Mouse (Mus musculus): ENCODE results near the gene Akt1. TPM values are rescaled to one million over a fixed set of nuclear protein-coding genes. Genes with fewer than 3 reads are reported as not detected.

The Akt1 gene
- 100 to 1,000 TPM; 182 to 193 TPM for total RNA-seq (2021)
- long read RNA-seq, experiment 1, transcript Akt1-201 (14 exons, 2,690 nt): major isoform, 264 of 294 reads
- long read RNA-seq, experiment 1, partial matches to known transcripts: 14 of 294 reads
- long read RNA-seq, experiment 1, other reads (novel, unspliced or antisense): 16 of 294 reads
- long read RNA-seq, experiment 2, transcript Akt1-201 (14 exons, 2,690 nt): major isoform, 134 of 156 reads
- long read RNA-seq, experiment 2, partial matches to known transcripts: 9 of 156 reads
- long read RNA-seq, experiment 2, other reads (novel, unspliced or antisense): 13 of 156 reads

DNA sequence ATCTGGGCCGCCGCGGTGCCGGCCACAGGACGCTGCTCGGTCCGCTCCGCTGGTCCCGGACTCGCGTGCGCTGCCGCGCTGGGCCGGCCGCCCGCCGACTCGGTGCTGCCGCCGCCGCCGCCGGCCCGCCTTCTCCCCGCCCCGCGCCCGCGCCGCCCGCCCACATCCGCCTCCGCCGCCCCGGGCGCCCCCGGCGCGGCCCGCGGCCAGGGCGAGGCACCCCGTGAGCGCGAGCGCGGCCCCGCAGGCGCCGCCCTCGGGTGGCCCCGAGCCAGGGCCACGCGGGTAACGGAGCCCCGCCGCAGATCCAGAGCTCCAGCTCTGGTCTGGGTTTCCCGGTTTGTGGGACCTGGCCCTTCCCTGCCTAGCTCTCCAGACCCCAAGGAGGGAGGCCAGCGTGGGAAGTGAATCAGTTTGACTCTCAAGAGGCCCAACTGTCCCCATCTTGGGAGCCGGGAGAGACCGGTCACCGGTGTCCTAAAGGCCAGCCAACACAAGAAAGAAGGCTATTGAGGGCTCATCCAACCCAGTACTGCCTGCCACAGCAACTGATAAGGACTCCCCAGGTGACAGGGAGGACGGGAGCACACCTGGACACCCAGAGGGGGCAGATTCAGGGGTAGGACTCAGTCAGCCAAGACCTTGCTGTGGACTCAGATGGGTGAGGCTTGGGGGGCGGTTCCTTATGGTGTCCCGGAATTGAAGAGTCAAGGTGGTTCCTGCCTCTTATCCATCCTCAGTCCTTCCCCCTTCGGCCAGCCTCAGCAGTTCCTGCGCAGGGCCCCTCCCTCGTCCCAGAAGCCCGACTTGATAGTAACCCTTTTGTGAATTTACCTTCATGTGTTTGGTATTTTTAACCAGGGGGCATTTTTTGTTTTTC, at the start of gene Akt1:
Gene Akt1 (minus strand): TSS at position 753 of the 880 bp plus-strand sequence.
- peak; percentile 82 to 86 for DNase-seq

GRCm38 (mm10) chr12:112724077-112724805, 49.6 kb upstream of the Akt1 start:
- DNase-seq: peak; percentile 63 to 81

DNA sequence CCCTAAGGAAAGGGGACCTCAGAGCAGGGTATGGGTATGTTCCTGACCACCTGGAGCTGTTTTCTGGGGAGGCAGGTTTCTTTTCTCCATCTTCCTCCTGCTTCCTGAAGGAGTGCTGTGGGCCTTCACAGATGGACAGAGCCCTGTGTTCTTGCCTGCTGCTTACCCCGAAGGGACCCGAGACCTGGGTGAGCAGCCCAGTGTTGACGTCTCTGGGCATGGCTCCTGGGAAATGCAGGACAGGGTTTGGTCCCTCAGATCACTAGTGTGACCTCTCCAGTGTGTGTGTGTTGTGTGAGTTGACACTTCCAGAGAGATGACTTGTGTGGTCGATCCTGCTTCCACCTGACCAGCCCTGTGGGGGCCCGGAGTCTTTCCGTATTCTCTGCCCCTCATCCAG, 48.8 kb upstream of the Akt1 start:
- no peak for DNase-seq

GRCm38 (mm10) chr12:112723028-112723330, 48.3 kb upstream of the Akt1 start:
- DNase-seq: no peak

DNA sequence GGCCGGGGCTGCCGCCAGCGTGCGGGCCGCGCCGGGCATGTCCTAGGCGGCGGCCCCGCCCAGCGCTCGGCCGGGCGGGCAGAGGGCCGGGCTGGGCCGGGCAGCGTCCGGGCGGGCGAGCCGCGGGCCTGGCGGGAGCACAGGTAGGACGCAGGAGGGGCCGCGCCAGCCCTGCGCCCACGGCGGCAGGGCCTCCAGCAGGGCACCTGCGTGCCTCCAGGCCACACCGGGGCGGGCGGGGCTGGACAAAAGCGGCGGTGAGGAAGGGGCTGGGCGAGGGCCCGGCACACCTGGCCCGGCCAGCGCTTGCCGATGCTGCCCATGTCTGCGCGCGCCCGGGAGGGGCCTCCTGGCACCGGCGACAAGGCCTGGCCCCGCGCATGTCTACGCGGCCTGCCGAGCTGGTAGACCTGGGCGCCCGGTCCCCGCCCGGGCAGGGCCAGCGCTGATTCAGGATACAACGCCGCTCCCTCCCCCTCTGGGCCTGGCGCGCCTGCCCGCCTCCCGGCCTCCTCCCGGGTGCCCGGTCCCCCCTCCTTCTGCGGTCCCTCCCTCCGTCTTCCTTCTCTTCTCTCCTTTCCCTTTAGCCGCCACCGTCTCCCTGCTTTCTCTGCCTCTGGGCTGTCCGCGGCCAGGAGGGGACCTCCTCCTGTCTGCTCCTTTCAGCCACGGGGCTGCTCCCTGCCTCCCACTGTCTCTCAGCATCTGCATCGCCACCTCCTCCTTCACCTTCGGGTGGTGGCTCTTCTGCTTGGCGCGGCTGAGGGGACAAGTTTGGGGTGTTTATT, 47.8 kb upstream of the Akt1 start:
- peak; percentile 54 to 62 for DNase-seq

GRCm38 (mm10) chr12:112721424-112722239, 46.9 kb upstream of the Akt1 start:
- peak; percentile 37 to 44 for DNase-seq

DNA sequence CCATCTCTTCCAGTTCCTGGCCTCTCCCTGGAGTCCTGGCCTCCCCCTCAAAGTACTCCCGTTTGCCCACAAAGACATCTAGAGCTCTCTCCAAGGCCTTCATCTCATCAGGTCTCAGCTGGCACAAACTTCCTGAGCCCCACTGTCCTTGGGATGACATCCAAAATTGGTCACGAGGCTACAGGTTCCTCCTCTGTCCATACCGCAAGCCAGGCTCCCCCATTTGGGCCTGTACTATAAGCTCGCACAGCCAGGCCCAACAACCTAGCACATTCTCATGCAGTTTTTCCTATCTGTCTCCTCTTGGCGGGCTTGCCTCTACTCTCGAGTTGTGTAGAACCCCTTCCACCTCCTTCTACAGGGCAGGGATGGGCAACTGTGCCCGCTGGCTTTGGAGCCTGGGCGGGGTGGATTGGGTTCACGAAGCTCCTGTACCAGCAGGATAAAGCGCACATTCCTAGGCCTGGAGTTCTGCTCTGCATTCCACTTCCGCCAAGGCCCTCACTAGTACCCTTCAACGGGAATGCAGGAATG, 46.3 kb upstream of the Akt1 start:
- peak in 1 of 2 experiments; percentile 20 for DNase-seq

DNA sequence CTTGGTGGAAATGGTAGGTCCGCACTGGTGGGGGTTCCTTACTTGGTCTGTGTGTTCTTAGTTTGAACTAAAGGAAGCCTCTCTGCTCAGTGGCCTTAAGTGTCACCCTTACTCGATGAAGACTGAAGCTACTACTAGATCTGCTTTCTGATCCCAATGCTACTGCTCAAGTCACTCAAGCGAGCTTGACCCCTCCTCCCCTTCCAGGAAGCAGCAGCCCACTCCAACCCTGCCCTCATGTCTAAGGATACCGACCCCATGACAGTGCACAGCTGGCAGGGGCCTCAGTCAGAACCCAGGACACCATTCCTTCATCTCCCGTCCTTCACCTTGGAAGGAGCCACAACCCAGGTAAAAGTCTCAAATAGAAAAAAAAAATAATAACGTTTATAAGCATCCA, 45.5 kb upstream of the Akt1 start, which contains the start of gene Cep170b:
Gene Cep170b (plus strand): TSS at position 240 of the 400 bp plus-strand sequence.
- DNase-seq: no peak

GRCm38 (mm10) chr12:112718995-112719394, 44.3 kb upstream of the Akt1 start:
- DNase-seq: no peak

DNA sequence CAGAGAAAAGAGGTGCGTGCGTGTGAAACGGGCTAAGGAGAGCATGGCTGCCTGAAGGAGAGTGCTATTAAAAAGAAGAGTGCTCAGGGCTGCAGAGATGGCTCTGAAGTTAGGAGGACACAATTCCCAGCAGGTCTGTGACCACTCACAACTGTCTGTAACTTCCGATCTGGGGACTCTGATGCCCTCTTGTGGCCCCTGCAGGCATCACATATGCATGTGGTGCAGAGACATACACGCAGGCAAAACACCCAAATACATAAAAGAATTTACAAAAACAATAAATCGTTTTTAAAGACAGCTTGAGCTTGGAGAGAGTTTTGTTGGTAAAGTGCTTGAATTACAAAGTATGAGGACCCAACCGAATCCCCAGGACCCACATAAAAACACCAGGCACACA, 42.5 kb upstream of the Akt1 start:
- peak; percentile 37 to 51 for DNase-seq

DNA sequence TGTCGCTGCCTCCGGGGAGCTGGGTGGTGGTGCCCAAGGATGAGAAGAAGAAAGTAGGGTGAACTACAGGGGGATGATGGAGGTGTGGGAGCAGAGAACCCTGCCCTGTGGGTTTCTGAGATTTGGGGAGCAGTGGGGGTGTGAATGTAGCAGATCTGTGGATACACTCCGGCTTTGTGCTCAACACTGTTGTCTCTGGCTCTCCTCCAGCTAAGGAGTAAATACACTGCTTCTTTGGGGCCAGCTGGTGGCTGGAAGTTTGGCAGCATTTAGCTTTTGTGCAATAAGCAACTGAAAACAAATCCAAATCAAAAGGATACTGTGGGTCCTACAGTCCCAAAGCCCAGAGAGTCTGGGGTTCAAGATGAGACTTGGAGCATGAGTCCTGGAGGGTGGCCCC, 39.3 kb upstream of the Akt1 start:
- DNase-seq: peak; percentile 56 to 58

DNA sequence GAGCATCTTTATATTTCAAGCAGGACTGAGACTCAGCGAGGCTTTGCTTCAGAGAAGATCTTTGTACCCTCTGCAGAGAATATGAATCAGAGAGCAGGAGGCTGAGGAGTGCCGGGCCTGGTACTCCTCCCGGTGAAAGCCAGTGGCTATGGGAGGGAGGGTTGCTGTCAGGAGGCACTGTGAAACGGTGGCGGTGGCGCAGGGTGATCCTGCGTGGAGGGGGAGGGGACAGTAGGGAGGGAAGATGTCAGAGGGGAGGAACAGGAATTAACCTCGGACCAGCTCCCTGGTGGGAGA, 32.8 kb upstream of the Akt1 start:
- no peak for DNase-seq

DNA sequence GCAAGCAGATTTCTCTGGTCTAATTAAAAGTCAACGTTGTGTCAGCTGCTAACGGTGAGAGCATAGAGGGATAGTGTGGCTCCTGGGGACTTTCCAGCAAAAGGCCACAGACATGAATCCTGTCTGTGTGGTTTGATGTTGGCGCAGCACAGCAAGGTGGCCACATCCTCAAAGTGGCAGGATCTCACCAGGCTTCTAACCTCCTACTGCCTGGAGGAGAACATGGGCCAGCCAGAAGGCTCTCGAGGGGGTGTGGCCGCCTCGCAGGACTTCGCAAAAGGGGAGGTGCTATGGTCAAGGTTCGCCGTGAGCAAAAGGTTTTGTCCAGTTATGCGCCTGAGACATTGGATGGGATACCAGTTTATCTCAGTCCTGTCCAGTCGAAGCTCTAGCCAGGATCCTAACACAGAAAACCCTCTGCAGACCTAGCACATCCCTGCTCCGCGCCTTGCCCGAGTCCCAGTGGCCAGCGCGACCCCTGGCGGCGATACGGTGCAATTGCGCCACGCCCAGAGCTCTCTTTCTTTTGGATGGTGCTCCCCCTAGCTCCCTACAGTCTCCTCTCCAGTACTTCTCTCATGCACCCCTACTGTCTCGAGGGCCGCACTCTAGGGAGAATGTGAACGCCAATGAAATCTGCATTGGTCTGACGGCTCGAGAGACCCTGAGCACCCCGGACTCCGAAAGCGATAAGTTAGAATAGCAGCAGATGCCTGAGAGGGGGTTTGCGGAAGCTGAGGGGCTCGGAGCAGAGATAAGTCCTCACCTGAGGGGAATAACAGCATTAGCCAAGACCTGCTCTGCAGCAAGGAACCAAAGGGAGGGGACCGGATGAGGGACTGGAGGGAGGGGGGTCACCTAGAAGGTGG, 32.3 kb upstream of the Akt1 start:
- peak; percentile 89 to 95 for DNase-seq

- DNase-seq: no peak
Measured at GRCm38 (mm10) chr12:112702374-112703320, 28.0 kb upstream of the Akt1 start.

- DNase-seq: no peak
Measured at GRCm38 (mm10) chr12:112700522-112700921, 25.8 kb upstream of the Akt1 start.

DNA sequence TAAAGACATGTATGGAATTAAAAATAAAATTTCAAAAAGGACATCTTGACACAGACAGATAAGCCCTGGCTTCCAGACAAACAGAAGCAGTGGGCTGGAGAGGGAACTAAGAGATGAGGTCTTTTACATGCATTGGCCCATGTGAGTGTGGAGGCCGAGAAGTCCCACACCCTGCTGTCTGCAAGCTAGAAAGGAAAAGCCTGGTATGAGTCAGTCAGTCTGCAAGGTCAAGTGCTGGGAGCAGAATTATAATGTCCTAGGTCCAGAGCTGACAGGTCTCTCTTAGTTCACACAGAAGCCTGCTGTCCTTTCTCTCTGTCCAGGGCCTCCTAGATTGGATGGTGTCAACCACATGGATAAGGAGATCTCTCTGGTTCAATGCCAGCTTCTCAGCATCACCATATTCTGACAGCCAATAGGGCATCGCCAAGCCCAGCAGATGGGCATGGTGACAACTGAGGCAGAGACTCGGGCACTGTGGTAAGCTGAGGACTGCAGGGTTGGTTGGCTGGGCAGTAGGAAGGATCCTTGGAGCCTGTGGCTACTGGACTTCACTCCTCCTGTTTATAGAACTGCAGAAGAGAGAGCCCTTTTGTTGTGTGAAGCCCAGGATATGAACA, 22.2 kb upstream of the Akt1 start:
- DNase-seq: no peak

- no peak for DNase-seq
Measured at GRCm38 (mm10) chr12:112694127-112694475, 19.4 kb upstream of the Akt1 start.
